Mouse (Mus musculus) midbrain, embryonic 16.5 days (tissue): Measurements from ENCODE around the gene Slc46a3. TPM values are rescaled to one million over a fixed set of nuclear protein-coding genes. Genes with fewer than 3 reads are reported as not detected.

ENCODE experiments used
- ATAC-seq: fragments of 200-750 bp; cut with Nextera tagmentation; 2 replicates; pipeline ENCODE4 v1.8.0; 2017; ENCODE audit warnings: moderate TSS enrichment
- H3K27ac ChIP-seq: fragments of 300-500 bp; sonication (generic); 2 replicates; pipeline ENCODE4 v1.5.1; 2014; ENCODE audit warnings: mild to moderate bottlenecking, low read length, mixed read lengths
- H3K27me3 ChIP-seq: fragments of 300-500 bp; sonication (generic); 2 replicates; pipeline ENCODE4 v1.6.1; 2014; ENCODE audit warnings: low read depth, low read length, mixed read lengths; ENCODE audit not compliant: control insufficient read depth, insufficient read depth
- H3K36me3 ChIP-seq: fragments of 300-500 bp; sonication (generic); 2 replicates; pipeline ENCODE4 v1.6.1; 2014; ENCODE audit warnings: mild to moderate bottlenecking, low read length, moderate library complexity, mixed read lengths; ENCODE audit not compliant: control insufficient read depth, insufficient read depth
- H3K4me1 ChIP-seq: fragments of 300-500 bp; sonication (generic); 2 replicates; pipeline ENCODE4 v1.6.1; 2014; ENCODE audit warnings: mild to moderate bottlenecking, low read length, mixed read lengths; ENCODE audit not compliant: control insufficient read depth, insufficient read depth
- H3K4me2 ChIP-seq: fragments of 300-500 bp; sonication (generic); 2 replicates; pipeline ENCODE4 v1.6.1; 2014; ENCODE audit warnings: mild to moderate bottlenecking, low read length, mixed read lengths
- H3K4me3 ChIP-seq: fragments of 300-500 bp; sonication (generic); 2 replicates; pipeline ENCODE4 v1.5.1; 2014; ENCODE audit warnings: low read depth, mild to moderate bottlenecking, low read length, moderate library complexity, mixed read lengths
- H3K9ac ChIP-seq: fragments of 300-500 bp; sonication (generic); 2 replicates; pipeline ENCODE4 v1.6.1; 2014; ENCODE audit warnings: low read depth, low read length, mixed read lengths
- H3K9me3 ChIP-seq: fragments of 300-500 bp; sonication (generic); replicated peaks from 2 replicates; pipeline ENCODE4 v1.6.1; 2014; ENCODE audit warnings: mild to moderate bottlenecking, low read length, mixed read lengths; ENCODE audit not compliant: control insufficient read depth, poor library complexity, severe bottlenecking
- WGBS: fragments of 180-500 bp; shearing (Covaris S2); extraction: QIAGEN DNeasy Blood & Tissue Kit; methylation state at CpG from one replicate; pipeline ENCODE4 v1.1.7; 2014; 5-methylcytosine and 5-hydroxymethylcytosine counted together
- polyA plus RNA-seq: library from polyadenylated mRNA; unstranded; fragments of >200 nt; fragmentation: Nextera tagmentation; extraction: Ambion mirVana; gene quantifications from 2 replicates; pipeline ENCODE4 v1.2.1, GENCODE M21; 2015

Gene Slc46a3
- polyA plus RNA-seq, 1 experiment from 2014 or later: 5.4 TPM

- no peak overlapping the region for H3K4me3 ChIP-seq
- no peak overlapping the region for H3K9ac ChIP-seq
- no peak overlapping the region for H3K27ac ChIP-seq
- H3K27me3 ChIP-seq: no peaks in the 10 kb centered on the region
- no peaks in the 10 kb centered on the region for H3K4me1 ChIP-seq
- 94% methylated on average over 6 of the region's 6 CpGs for WGBS
- H3K36me3 ChIP-seq: peaks cover 19% of the 10 kb centered on the region
- no peaks in the 10 kb centered on the region for H3K9me3 ChIP-seq
- no peak overlapping the region for H3K4me2 ChIP-seq
- no peak for ATAC-seq
Measured at GRCm38 (mm10) chr5:147883581-147883980, 11.0 kb downstream of the Slc46a3 start.

- ATAC-seq: no peak
- H3K9me3 ChIP-seq: no peaks in the 10 kb centered on the region
- WGBS: 96% methylated on average over 17 of the region's 17 CpGs
- no peak overlapping the region for H3K4me2 ChIP-seq
- H3K27ac ChIP-seq: no peak overlapping the region
- no peaks in the 10 kb centered on the region for H3K27me3 ChIP-seq
- H3K4me3 ChIP-seq: no peak overlapping the region
- no peaks in the 10 kb centered on the region for H3K4me1 ChIP-seq
- H3K9ac ChIP-seq: no peak overlapping the region
- H3K36me3 ChIP-seq: peaks cover 40% of the 10 kb centered on the region
Measured at GRCm38 (mm10) chr5:147879971-147880682, 14.5 kb downstream of the Slc46a3 start.

GRCm38 (mm10) chr5:147877520-147877919, 17.1 kb downstream of the Slc46a3 start:
- Histone ChIP-seq H3K27me3 (no peaks in the 10 kb centered on the region), H3K4me2 (no peak overlapping the region), H3K36me3 (peaks cover 56% of the 10 kb centered on the region), H3K4me3 (no peak overlapping the region), H3K9me3 (no peaks in the 10 kb centered on the region), H3K9ac (no peak overlapping the region), H3K4me1 (no peaks in the 10 kb centered on the region), H3K27ac (no peak overlapping the region)
- WGBS: 85% methylated on average over 6 of the region's 6 CpGs
- ATAC-seq: no peak

GRCm38 (mm10) chr5:147875210-147875609, 19.4 kb downstream of the Slc46a3 start:
- no peak overlapping the region for H3K27ac ChIP-seq
- no peaks in the 10 kb centered on the region for H3K4me1 ChIP-seq
- no peak overlapping the region for H3K4me3 ChIP-seq
- peaks cover 66% of the 10 kb centered on the region for H3K36me3 ChIP-seq
- ATAC-seq: no peak
- H3K9ac ChIP-seq: no peak overlapping the region
- 96% methylated on average over 8 of the region's 8 CpGs for WGBS
- H3K9me3 ChIP-seq: no peaks in the 10 kb centered on the region
- no peaks in the 10 kb centered on the region for H3K27me3 ChIP-seq
- no peak overlapping the region for H3K4me2 ChIP-seq

- H3K4me2 ChIP-seq: no peak overlapping the region
- H3K4me1 ChIP-seq: no peaks in the 10 kb centered on the region
- peaks cover 64% of the 10 kb centered on the region for H3K36me3 ChIP-seq
- H3K4me3 ChIP-seq: no peak overlapping the region
- H3K9ac ChIP-seq: no peak overlapping the region
- no peak for ATAC-seq
- H3K27me3 ChIP-seq: no peaks in the 10 kb centered on the region
- 96% methylated on average over 18 of the region's 18 CpGs for WGBS
- no peaks in the 10 kb centered on the region for H3K9me3 ChIP-seq
- H3K27ac ChIP-seq: no peak overlapping the region
Measured at GRCm38 (mm10) chr5:147874491-147875065, 20.0 kb downstream of the Slc46a3 start.

GRCm38 (mm10) chr5:147871091-147871820, 23.4 kb downstream of the Slc46a3 start:
- Histone ChIP-seq H3K27ac (no peak overlapping the region), H3K9me3 (no peaks in the 10 kb centered on the region), H3K9ac (no peak overlapping the region), H3K36me3 (peaks cover 49% of the 10 kb centered on the region), H3K27me3 (no peaks in the 10 kb centered on the region), H3K4me2 (no peak overlapping the region), H3K4me3 (no peak overlapping the region), H3K4me1 (no peaks in the 10 kb centered on the region)
- no peak for ATAC-seq
- 95% methylated on average over 15 of the region's 15 CpGs for WGBS

- no peak overlapping the region for H3K4me2 ChIP-seq
- 100% methylated on average over 1 of the region's 1 CpGs for WGBS
- ATAC-seq: no peak
- H3K36me3 ChIP-seq: peaks cover 44% of the 10 kb centered on the region
- no peak overlapping the region for H3K4me3 ChIP-seq
- H3K27me3 ChIP-seq: no peaks in the 10 kb centered on the region
- H3K4me1 ChIP-seq: no peaks in the 10 kb centered on the region
- no peak overlapping the region for H3K27ac ChIP-seq
- no peak overlapping the region for H3K9ac ChIP-seq
- H3K9me3 ChIP-seq: no peaks in the 10 kb centered on the region
Measured at GRCm38 (mm10) chr5:147870296-147870695, 24.3 kb downstream of the Slc46a3 start.

GRCm38 (mm10) chr5:147869568-147869967, 25.0 kb downstream of the Slc46a3 start:
- no peak for ATAC-seq
- peaks cover 36% of the 10 kb centered on the region for H3K36me3 ChIP-seq

GRCm38 (mm10) chr5:147868674-147869073, 25.9 kb downstream of the Slc46a3 start:
- no peaks in the 10 kb centered on the region for H3K9me3 ChIP-seq

More at GRCm38 (mm10) chr5:147869568-147869967, 25.0 kb downstream of the Slc46a3 start:
- WGBS: 97% methylated on average over 6 of the region's 6 CpGs
- no peak overlapping the region for H3K4me3 ChIP-seq
- no peaks in the 10 kb centered on the region for H3K4me1 ChIP-seq
- no peak overlapping the region for H3K4me2 ChIP-seq
- H3K27me3 ChIP-seq: no peaks in the 10 kb centered on the region
- no peak overlapping the region for H3K9ac ChIP-seq
- H3K9me3 ChIP-seq: no peaks in the 10 kb centered on the region
- H3K27ac ChIP-seq: no peak overlapping the region

More at GRCm38 (mm10) chr5:147868674-147869073, 25.9 kb downstream of the Slc46a3 start:
- Histone ChIP-seq H3K27me3 (no peaks in the 10 kb centered on the region), H3K9ac (no peak overlapping the region), H3K4me1 (no peaks in the 10 kb centered on the region), H3K4me2 (no peak overlapping the region), H3K4me3 (no peak overlapping the region), H3K36me3 (peaks cover 38% of the 10 kb centered on the region), H3K27ac (no peak overlapping the region)
- 93% methylated on average over 4 of the region's 4 CpGs for WGBS
- no peak for ATAC-seq
